Mouse (Mus musculus) lung, embryonic 14.5 days (tissue): ENCODE data around the gene Otoa. TPM values are rescaled to one million over a fixed set of nuclear protein-coding genes. Genes with fewer than 3 reads are reported as not detected.

Source experiments
- ATAC-seq: fragments of 200-750 bp; cut with Nextera tagmentation; 2 replicates; pipeline ENCODE4 v1.8.0; 2017; ENCODE audit warnings: mild to moderate bottlenecking, moderate TSS enrichment, moderate library complexity; ENCODE audit not compliant: insufficient read depth
- DNase-seq: peaks from one replicate; pipeline ENCODE4 v3.0.0-alpha.2; 2015
- H3K27ac ChIP-seq: fragments of 300-500 bp; sonication (generic); 2 replicates; pipeline ENCODE4 v1.5.1; 2014; ENCODE audit warnings: low read depth, mild to moderate bottlenecking, moderate library complexity
- H3K27me3 ChIP-seq: fragments of 300-500 bp; sonication (generic); 2 replicates; pipeline ENCODE4 v1.6.1; 2014; ENCODE audit warnings: low read length, control low read depth; ENCODE audit not compliant: insufficient read depth
- H3K36me3 ChIP-seq: fragments of 300-500 bp; sonication (generic); 2 replicates; pipeline ENCODE4 v1.6.1; 2014; ENCODE audit warnings: control low read depth; ENCODE audit not compliant: insufficient read depth
- H3K4me1 ChIP-seq: fragments of 300-500 bp; sonication (generic); 2 replicates; pipeline ENCODE4 v1.6.1; 2014; ENCODE audit warnings: antibody characterized with exemption, control low read depth; ENCODE audit not compliant: insufficient read depth
- H3K4me2 ChIP-seq: fragments of 300-500 bp; sonication (generic); 2 replicates; pipeline ENCODE4 v1.6.1; 2014; ENCODE audit warnings: mild to moderate bottlenecking
- H3K4me3 ChIP-seq: fragments of 300-500 bp; sonication (generic); 2 replicates; pipeline ENCODE4 v1.5.1; 2014; ENCODE audit warnings: low read depth, low read length
- H3K9ac ChIP-seq: fragments of 300-500 bp; sonication (generic); 2 replicates; pipeline ENCODE4 v1.6.1; 2014
- H3K9me3 ChIP-seq: fragments of 300-500 bp; sonication (generic); 2 replicates; pipeline ENCODE4 v1.6.1; 2016; ENCODE audit warnings: low read depth, low read length, control low read depth
- CTCF ChIP-seq: IDR thresholded peaks from 2 replicates; pipeline ENCODE4 v1.5.1; 2016; ENCODE audit warnings: antibody characterized with exemption, low read depth
- WGBS: fragments of 180-500 bp; shearing (Covaris S2); extraction: QIAGEN DNeasy Blood & Tissue Kit; methylation state at CpG from one replicate; pipeline ENCODE4 v1.1.7; 2014; 5-methylcytosine and 5-hydroxymethylcytosine counted together
- polyA plus RNA-seq: library from polyadenylated mRNA; unstranded; fragments of >200 nt; fragmentation: Nextera tagmentation; extraction: Ambion mirVana; gene quantifications from 2 replicates; pipeline ENCODE4 v1.2.1, GENCODE M21; 2014

The Otoa gene
- polyA plus RNA-seq, 1 experiment from 2014 or later = 0.14 TPM

DNA sequence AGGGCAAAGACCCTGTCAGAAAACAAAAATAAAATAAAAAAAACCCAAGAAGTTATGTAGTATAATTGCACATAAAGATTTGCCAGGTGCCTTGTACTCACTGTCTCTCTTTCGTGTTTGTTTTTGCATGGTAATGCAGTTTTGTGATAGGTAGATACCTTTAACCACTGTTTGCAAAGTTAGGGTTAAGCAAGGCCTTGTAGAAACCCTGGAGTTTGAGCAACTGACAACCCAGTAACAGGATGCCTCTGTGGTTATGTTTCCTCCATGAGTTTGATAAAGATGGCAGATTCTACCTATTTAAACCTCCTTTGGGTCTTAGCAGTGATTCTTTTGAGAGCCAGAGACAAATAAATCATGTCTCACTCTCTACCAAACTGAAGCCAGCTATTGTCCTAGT lies 37.9 kb upstream of the Otoa start:
- Histone ChIP-seq H3K9me3 (no peaks in the 10 kb centered on the region), H3K9ac (no peak overlapping the region)
- no peak for DNase-seq

DNA sequence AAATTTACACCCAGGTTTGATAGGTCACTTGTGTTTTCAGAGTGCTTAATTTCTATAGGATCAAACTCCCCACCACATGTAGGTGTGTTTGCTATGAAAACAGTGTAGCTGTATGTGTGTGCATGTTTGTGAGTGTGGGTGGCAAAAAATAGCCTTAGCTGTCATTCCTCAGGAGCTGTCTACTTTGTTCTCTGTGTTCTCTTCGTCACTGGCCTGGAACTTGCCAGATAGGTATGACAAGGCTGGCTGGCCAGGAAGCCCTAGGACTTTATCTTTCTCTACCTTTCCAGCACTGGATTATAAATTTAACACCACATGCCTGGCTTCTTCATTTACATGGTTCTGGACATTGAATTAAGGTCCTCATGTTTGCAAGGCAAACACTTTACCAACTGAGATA lies 37.2 kb upstream of the Otoa start:
- no peaks in the 10 kb centered on the region for H3K27me3 ChIP-seq
- 83% methylated on average over 1 of the region's 1 CpGs for WGBS
- H3K4me2 ChIP-seq = no peak overlapping the region
- no peak overlapping the region for H3K27ac ChIP-seq
- peaks cover 3% of the 10 kb centered on the region; the same call in 1 of the 2 replicates for H3K4me1 ChIP-seq
- DNase-seq (no peak), ATAC-seq (no peak)
- peaks cover 7% of the 10 kb centered on the region; the same call in 1 of the 2 replicates for H3K36me3 ChIP-seq
- no peak for TF ChIP-seq CTCF
- H3K9ac ChIP-seq = no peak overlapping the region
- H3K9me3 ChIP-seq = no peaks in the 10 kb centered on the region
- no peak overlapping the region for H3K4me3 ChIP-seq

More for the DNA sequence above, 37.9 kb upstream of the Otoa start:
- ATAC-seq = no peak
- H3K27ac ChIP-seq = no peak overlapping the region
- H3K4me3 ChIP-seq = no peak overlapping the region
- no peak for TF ChIP-seq CTCF
- WGBS = 95% methylated on average over 1 of the region's 1 CpGs
- H3K27me3 ChIP-seq = no peaks in the 10 kb centered on the region
- H3K4me1 ChIP-seq = peaks cover 3% of the 10 kb centered on the region; the same call in 1 of the 2 replicates
- no peak overlapping the region for H3K4me2 ChIP-seq
- H3K36me3 ChIP-seq = 0 out of 2 replicates have a peak, but pooled peaks cover 3% of the 10 kb centered on the region

- Histone ChIP-seq H3K36me3 (peaks cover 18% of the 10 kb centered on the region), H3K9me3 (no peaks in the 10 kb centered on the region), H3K4me2 (no peak overlapping the region), H3K4me1 (peaks cover 3% of the 10 kb centered on the region; the same call in 1 of the 2 replicates), H3K9ac (no peak overlapping the region), H3K27me3 (no peaks in the 10 kb centered on the region), H3K4me3 (no peak overlapping the region), H3K27ac (no peak overlapping the region)
- WGBS = 74% methylated on average over 6 of the region's 6 CpGs
- ATAC-seq (no peak), DNase-seq (peak; percentile 26)
- no peak for TF ChIP-seq CTCF
These were observed 35.6 kb upstream of the Otoa start for GRCm38 (mm10) chr7:121045671-121046453.

- no peak for TF ChIP-seq CTCF
- H3K4me2 ChIP-seq = no peak overlapping the region
- 85% methylated on average over 2 of the region's 2 CpGs for WGBS
- H3K36me3 ChIP-seq = peaks cover 33% of the 10 kb centered on the region
- no peaks in the 10 kb centered on the region for H3K27me3 ChIP-seq
- DNase-seq (no peak), ATAC-seq (no peak)
- H3K9ac ChIP-seq = no peak overlapping the region
- no peak overlapping the region for H3K4me3 ChIP-seq
- H3K9me3 ChIP-seq = no peaks in the 10 kb centered on the region
- H3K4me1 ChIP-seq = no peaks in the 10 kb centered on the region
- no peak overlapping the region for H3K27ac ChIP-seq
These were observed 33.8 kb upstream of the Otoa start for GRCm38 (mm10) chr7:121047624-121048023.

GRCm38 (mm10) chr7:121053071-121053470 lies 28.4 kb upstream of the Otoa start:
- 59% methylated on average over 4 of the region's 4 CpGs for WGBS
- DNase-seq (peak; percentile 69), ATAC-seq (peak; percentile 86)
- TF ChIP-seq CTCF = no peak
- H3K4me3 ChIP-seq = no peak overlapping the region
- no peaks in the 10 kb centered on the region for H3K4me1 ChIP-seq
- H3K27me3 ChIP-seq = no peaks in the 10 kb centered on the region
- peaks cover 77% of the 10 kb centered on the region for H3K36me3 ChIP-seq
- no peaks in the 10 kb centered on the region for H3K9me3 ChIP-seq
- H3K27ac ChIP-seq = no peak overlapping the region
- no peak overlapping the region for H3K9ac ChIP-seq
- H3K4me2 ChIP-seq = no peak overlapping the region

DNA sequence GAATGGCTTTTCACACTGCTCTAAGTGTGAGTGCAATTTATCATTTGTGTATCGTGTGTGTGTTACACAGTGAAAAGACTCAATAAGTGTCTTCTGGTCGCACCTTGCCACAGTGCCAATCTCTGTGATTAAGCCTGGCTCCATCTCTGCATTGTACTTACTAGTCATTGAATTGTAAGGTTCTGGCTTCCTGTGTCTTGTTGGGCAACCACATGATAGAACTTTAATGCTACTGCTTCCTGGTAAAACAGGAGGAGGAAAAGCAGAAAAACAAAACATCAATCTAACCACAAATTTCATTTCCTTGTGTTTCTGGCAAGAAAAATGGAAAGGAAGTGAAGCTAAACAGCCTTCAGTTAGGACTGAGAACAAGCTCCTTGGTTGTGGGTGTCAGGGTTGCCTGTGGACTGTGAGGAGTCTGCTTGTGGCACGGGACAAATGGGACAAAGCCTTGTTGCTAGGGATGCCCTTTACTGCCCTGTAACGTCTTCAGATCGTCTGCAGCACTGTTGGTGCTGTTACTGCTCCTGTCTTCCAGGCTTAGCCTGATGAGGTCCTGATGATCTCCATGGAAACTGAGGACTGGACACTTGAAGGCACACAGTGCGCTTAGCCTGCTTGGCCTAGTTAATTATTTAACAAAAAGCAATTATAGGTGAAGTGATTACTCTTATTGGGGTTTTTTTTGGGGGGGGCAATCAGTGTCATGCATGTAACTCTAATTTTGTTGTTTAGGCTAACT lies 21.8 kb upstream of the Otoa start:
- TF ChIP-seq CTCF = no peak
- no peak overlapping the region for H3K27ac ChIP-seq
- no peak overlapping the region for H3K4me3 ChIP-seq
- 61% methylated on average over 6 of the region's 6 CpGs for whole genome bisulfite sequencing
- no peaks in the 10 kb centered on the region for H3K27me3 ChIP-seq
- ATAC-seq (no peak), DNase-seq (no peak)
- no peaks in the 10 kb centered on the region for H3K9me3 ChIP-seq
- no peak overlapping the region for H3K4me2 ChIP-seq
- H3K4me1 ChIP-seq = no peaks in the 10 kb centered on the region
- H3K36me3 ChIP-seq = peaks cover 37% of the 10 kb centered on the region
- no peak overlapping the region for H3K9ac ChIP-seq

DNA sequence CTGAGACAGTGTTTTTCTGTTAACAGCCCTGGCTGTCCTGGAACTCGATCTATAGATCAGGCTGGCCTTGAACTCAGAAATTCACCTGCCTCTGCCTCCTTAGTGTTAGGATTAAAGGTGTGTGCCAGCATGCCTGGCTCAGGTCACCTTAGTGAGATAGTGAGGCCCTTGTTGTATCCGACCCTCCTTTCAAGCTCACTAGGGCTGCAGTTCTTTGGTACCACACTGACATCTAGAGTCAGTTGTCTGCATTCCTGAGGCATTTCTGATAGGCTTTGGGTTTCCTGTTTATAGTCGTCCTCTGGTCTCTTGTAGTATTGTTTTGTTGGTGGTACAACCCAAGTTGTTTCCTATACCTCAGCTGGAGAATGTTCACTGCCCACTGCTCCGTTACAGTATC lies 17.1 kb upstream of the Otoa start:
- Histone ChIP-seq H3K4me3 (no peak overlapping the region), H3K9ac (no peak overlapping the region), H3K4me1 (no peaks in the 10 kb centered on the region), H3K27me3 (no peaks in the 10 kb centered on the region), H3K4me2 (no peak overlapping the region), H3K27ac (no peak overlapping the region), H3K9me3 (no peaks in the 10 kb centered on the region), H3K36me3 (peaks cover 23% of the 10 kb centered on the region)
- DNase-seq (peak; percentile 46), ATAC-seq (peak; percentile 68; the same call in 1 of the 2 replicates)
- TF ChIP-seq CTCF = peak; percentile 42
- WGBS = 57% methylated on average over 4 of the region's 4 CpGs
